Mouse (Mus musculus): ENCODE measurements around the gene Gm10260. TPM values are rescaled to one million over a fixed set of nuclear protein-coding genes. Genes with fewer than 3 reads are reported as not detected.

The Gm10260 gene
- total RNA-seq, 2 experiments from 2014 or later = 12.6 to 21.6 TPM

DNA sequence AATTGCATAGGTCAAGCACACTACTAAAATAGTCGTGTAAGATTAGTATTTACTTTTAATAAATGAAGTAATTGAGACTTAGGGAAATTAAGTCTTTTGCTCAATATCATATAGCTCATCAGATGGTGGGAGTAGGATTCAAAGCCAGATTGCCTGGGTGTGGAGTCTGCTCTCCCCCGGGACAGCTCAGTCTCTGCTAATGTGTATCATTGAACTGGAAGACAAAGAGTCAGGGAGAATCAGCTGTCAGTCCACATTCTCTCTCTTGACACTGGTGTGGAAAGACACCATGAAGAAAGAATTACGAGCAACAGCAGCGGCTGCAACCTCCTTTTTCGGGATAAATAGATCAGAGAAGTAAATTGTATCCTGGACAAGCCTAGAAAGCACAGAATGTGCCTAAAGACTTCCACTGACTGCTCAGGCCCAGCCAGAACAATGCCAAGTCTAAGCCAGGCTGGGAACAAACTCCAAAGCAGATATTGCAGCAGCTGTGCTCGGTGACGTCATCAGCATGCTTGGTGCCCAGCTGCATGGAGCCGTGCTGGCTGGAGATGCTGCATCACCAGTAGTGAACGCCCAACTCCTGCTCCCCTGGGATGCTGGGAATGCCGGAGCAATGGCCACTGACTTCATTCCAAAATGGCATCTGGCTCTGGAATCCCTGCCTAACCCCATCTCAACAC, 14.5 kb upstream of the Gm10260 start:
- no peak for ATAC-seq (replicated peaks; ENCODE audit: low FRiP score, low TSS enrichment, poor library complexity, severe bottlenecking)

GRCm38 (mm10) chr13:97769205-97769604, 8.8 kb upstream of the Gm10260 start:
- no peak for ATAC-seq (replicated peaks; ENCODE audit: low FRiP score, low TSS enrichment, poor library complexity, severe bottlenecking)

- no peak for ATAC-seq (replicated peaks; ENCODE audit: low FRiP score, low TSS enrichment, poor library complexity, severe bottlenecking)
Observed at GRCm38 (mm10) chr13:97768803-97769202, 8.4 kb upstream of the Gm10260 start.

DNA sequence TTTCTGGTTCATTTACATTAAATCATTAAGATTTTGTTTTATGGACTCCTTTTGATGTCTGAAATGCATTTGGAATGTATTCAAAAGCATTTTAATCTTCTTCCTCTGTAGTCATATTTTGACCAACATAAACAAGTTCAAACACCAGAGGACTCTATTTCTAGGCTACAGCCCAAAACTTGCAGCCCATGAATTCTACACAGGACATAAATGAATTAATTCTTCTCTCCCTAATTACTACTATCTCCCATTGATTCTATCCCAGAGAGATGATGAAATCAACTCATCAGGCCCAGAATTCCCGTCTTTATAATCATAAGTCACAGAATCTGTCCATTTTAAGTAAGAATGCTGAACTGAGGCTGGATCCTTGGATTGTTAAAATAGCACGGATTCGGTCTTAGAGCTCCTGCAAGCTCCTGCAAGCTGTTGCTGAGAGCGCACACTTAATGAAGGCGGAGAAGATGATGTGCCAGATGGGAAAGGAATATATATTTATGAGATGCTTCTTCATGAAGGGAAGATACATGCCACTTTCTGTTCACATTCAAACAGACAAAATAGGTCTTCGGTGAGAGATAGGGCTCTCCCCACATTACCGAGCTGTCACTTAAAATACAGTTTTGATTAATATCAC, 7.7 kb upstream of the Gm10260 start:
- no peak for ATAC-seq (replicated peaks; ENCODE audit: low FRiP score, low TSS enrichment, poor library complexity, severe bottlenecking)

- ATAC-seq (replicated peaks; ENCODE audit: low FRiP score, low TSS enrichment, poor library complexity, severe bottlenecking) = no peak
Observed at GRCm38 (mm10) chr13:97766600-97766999, 6.2 kb upstream of the Gm10260 start.

- peak; percentile 56 for ATAC-seq (replicated peaks; ENCODE audit: low FRiP score, low TSS enrichment, poor library complexity, severe bottlenecking)
Observed at GRCm38 (mm10) chr13:97765913-97766312, 5.5 kb upstream of the Gm10260 start.

DNA sequence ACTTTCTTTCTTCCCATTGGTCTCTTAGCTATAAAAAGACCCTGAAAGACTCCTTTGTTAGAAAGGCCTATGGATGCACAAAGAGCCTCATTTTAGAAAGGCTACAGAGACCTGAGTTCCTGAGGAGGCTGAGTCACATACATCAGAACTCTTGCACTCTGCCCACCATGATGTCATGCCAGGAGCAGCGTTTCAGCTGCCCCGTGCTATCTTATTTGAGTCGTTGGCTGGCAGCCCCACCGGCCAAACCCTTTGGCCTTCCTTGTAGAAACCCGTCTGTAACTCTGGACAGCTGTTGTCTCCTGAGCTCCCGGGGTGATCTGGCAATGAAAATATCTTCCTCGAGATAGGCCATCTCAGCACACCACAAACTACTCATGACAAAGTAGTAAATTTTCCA, 3.6 kb upstream of the Gm10260 start:
- ATAC-seq (replicated peaks; ENCODE audit: low FRiP score, low TSS enrichment, poor library complexity, severe bottlenecking) = peak; percentile 50; the same call in 1 of the 2 replicates

GRCm38 (mm10) chr13:97763436-97763835, 3.0 kb upstream of the Gm10260 start:
- no peak for ATAC-seq (replicated peaks; ENCODE audit: low FRiP score, low TSS enrichment, poor library complexity, severe bottlenecking)

GRCm38 (mm10) chr13:97762121-97762520, 1.7 kb upstream of the Gm10260 start:
- no peak for ATAC-seq (replicated peaks; ENCODE audit: low FRiP score, low TSS enrichment, poor library complexity, severe bottlenecking)

DNA sequence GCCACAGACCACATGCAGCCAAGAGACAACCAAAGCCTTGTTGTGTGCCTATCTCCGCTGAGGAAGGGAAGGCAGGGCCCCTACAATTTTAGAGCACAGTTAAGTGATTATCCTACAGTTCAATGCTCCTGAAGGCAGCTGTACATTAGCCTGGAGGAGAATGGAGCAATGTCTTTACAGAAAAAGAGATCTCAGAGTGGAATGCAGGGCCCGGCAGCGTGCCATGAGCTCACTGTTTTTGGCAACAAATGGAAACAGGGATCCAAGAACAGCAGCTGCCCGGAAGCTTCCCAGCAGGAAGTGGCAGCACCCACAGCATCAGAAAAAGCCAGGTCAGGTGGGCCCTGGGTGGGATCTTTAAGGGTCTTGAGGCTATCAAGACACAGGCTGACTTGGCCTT, 3.4 kb downstream of the Gm10260 start:
- ATAC-seq (replicated peaks; ENCODE audit: low FRiP score, low TSS enrichment, poor library complexity, severe bottlenecking) = no peak

GRCm38 (mm10) chr13:97756091-97756490, 4.3 kb downstream of the Gm10260 start:
- no peak for ATAC-seq (replicated peaks; ENCODE audit: low FRiP score, low TSS enrichment, poor library complexity, severe bottlenecking)

DNA sequence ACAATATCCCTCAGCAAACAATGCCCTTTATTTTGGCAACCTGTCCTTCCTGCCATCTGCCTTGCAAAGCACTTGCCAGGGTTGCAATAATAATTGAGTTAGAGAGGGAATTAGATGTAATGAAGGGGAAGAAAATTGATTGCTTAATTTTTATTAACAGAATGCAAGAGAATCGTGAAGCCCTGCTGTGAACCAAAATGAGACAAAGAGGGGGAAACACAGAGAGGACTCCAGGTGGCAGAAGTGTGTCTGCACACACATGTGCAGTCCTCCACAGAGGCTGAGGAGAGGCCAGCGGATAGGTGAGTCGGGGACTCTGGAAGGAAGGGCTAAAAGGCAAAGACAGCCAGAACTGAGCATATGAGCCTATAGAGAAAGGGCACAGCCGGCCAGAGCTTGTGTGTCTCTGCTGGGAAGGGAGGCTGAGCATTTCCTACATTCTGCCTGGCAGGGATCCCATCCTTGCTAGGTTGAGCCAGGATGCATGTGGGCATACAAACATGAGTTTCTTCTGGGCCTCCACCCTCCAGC, 9.5 kb downstream of the Gm10260 start:
- ATAC-seq (replicated peaks; ENCODE audit: low FRiP score, low TSS enrichment, poor library complexity, severe bottlenecking) = no peak

DNA sequence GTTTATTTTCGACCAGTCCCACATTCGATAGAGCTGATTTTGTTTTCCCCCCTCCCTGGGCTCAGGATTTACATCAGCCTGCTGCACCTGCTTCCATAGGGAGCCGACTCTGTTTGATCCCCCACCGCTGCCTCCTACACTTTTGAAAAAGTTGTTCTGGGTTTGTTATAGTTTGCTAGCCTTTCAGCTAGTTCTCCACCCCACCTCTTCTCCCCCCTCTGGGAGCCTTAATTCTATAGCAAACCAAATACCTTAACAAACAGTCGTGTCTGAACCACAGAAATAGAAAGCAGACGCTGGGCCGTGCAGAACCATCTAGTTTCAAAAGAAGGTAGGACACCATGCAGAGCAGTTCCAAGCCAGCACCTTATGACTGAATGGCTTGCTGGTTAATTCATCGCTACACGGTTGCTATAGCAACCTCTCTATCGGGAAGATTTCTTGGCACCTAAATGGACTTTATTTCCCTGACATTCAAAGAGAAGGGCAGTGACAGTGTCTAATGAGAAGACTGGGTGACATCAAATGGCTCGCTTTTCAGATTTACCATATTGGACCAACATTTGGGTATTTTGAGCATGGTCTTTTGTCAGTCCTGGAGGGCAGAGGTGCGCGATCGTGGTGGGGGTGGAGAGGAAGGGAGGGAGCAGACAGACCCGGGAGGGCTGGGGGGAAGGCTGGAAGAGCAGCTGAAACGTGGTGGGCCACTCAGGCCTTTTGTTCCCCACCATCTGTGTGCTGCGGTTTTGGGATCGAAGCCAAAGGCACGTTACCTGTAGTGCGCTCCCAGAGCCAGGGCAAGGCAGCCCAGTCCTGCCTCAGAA, 13.2 kb downstream of the Gm10260 start:
- ATAC-seq (replicated peaks; ENCODE audit: low FRiP score, low TSS enrichment, poor library complexity, severe bottlenecking) = no peak

- no peak for ATAC-seq (replicated peaks; ENCODE audit: low FRiP score, low TSS enrichment, poor library complexity, severe bottlenecking)
Observed at GRCm38 (mm10) chr13:97744669-97745068, 15.8 kb downstream of the Gm10260 start.

GRCm38 (mm10) chr13:97744036-97744435, 16.4 kb downstream of the Gm10260 start:
- no peak for ATAC-seq (replicated peaks; ENCODE audit: low FRiP score, low TSS enrichment, poor library complexity, severe bottlenecking)

GRCm38 (mm10) chr13:97743229-97743988, 17.0 kb downstream of the Gm10260 start:
- ATAC-seq (replicated peaks; ENCODE audit: low FRiP score, low TSS enrichment, poor library complexity, severe bottlenecking) = peak; percentile 88

DNA sequence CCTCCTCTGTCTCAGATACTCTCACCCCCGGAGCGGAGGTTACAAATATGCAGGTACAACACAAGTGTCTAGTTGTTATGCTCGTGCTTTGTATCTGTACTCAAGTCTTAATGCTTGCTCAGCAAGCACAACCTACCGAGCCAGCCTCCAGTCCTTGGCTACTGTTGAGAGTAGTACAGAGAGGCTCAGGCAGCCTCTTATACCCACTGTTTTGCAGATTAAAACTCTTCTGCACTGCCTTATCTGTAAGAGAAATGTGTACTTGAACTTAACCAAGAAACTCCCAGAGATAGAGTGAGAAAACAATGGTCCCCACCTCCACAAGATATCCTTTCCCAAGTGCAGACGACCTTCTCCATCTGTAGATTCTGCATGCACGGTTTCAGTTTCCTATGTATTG, 24.5 kb downstream of the Gm10260 start:
- peak; percentile 81 for ATAC-seq (replicated peaks; ENCODE audit: low FRiP score, low TSS enrichment, poor library complexity, severe bottlenecking)

- no peak for ATAC-seq (replicated peaks; ENCODE audit: low FRiP score, low TSS enrichment, poor library complexity, severe bottlenecking)
Observed at GRCm38 (mm10) chr13:97734760-97735159, 25.7 kb downstream of the Gm10260 start.

- ATAC-seq (replicated peaks; ENCODE audit: low FRiP score, low TSS enrichment, poor library complexity, severe bottlenecking) = no peak
Observed at GRCm38 (mm10) chr13:97725160-97725825, 35.1 kb downstream of the Gm10260 start.
